Mouse (Mus musculus) lung, adult 2 months (tissue): Measurements from ENCODE around the gene Pygm.

Source experiments
- CTCF ChIP-seq: fragments of 200-500 bp; IDR thresholded peaks from 2 replicates; pipeline ENCODE4 v1.5.1; 2011; ENCODE audit warnings: mild to moderate bottlenecking, low read length, control low read depth; ENCODE audit not compliant: insufficient read depth
- POLR2A ChIP-seq: fragments of 200-500 bp; IDR thresholded peaks from 2 replicates; pipeline ENCODE4 v1.6.1; 2011; ENCODE audit warnings: low read depth, mild to moderate bottlenecking, control low read depth, low read length, borderline replicate concordance; ENCODE audit errors: extremely low read depth

DNA sequence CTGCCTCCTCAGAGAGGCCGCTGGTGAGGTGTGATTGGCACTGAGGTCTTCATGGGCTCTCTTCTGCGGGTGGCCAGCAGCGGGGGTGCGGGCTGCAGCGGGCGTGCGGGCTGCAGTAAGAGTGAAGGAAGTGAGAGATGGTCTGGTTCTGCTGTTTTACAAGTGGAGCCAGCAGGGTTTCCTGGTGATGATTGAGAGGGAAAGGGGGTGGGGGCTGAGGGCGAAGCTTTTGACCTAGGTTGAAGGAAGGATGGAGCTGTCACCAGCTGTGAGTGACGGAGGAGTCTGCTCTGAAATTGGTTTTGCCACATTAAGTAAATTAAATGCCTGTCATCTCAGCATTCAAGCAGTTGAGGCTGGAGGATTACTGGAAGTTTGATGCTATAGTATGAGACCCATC, 35.5 kb upstream of the Pygm start:
- TF ChIP-seq POLR2A (no peak), CTCF (no peak)
